Mouse (Mus musculus): ENCODE results near the gene Scube2. TPM values are rescaled to one million over a fixed set of nuclear protein-coding genes. Genes with fewer than 3 reads are reported as not detected.
A peak's percentile ranks its signal among the peaks of the same experiment; 100 is the strongest.

Scube2 gene
- 5.2 and 7.7 TPM in 2 replicates for polyA plus RNA-seq (2014; fragmentation: Nextera tagmentation; extraction: Ambion mirVana)

- H3K9me3 ChIP-seq (ENCODE audit: control insufficient read depth, low read length), result 0 out of 2 replicates have a peak, but pooled peaks cover 3% of the 10 kb centered on the region
- H3K9ac ChIP-seq (ENCODE audit: low read depth, low read length), result peak within 1 kb of the TSS; percentile 73
- peaks cover 25% of the 10 kb centered on the region for H3K27me3 ChIP-seq (replicated peaks; ENCODE audit: control insufficient read depth, insufficient read depth, low read length)
- H3K4me1 ChIP-seq (ENCODE audit: control insufficient read depth, insufficient read depth, low read length), result no peaks in the 10 kb centered on the region; the same call in 1 of the 2 replicates
- 2% methylated on average over 31 of the region's 69 CpGs for WGBS
- H3K27ac ChIP-seq (replicated peaks; ENCODE audit: low read depth, low read length), result no peak within 1 kb of the TSS
- peak; percentile 77 for ATAC-seq (ENCODE audit: low read depth)
- peak within 1 kb of the TSS; percentile 98 for H3K4me2 ChIP-seq (ENCODE audit: low read depth, low read length)
- H3K4me3 ChIP-seq (ENCODE audit: low read depth, low read length), result peak within 1 kb of the TSS; percentile 58
- peak; percentile 20 for DNase-seq (ENCODE audit: low spot score)
- no peaks in the 10 kb centered on the region for H3K36me3 ChIP-seq (ENCODE audit: control insufficient read depth, insufficient read depth, low read length)
These were observed at the start of gene Scube2 for GRCm38 (mm10) chr7:109865370-109866229. Scube2 (minus strand) TSS chr7:109865679.

GRCm38 (mm10) chr7:109906165-109906564, 40.7 kb upstream of the Scube2 start:
- DNase-seq (ENCODE audit: low spot score) (no peak), ATAC-seq (ENCODE audit: low read depth) (no peak)
- Histone ChIP-seq H3K27ac (replicated peaks; ENCODE audit: low read depth, low read length) (no peak overlapping the region), H3K4me1 (ENCODE audit: control insufficient read depth, insufficient read depth, low read length) (no peaks in the 10 kb centered on the region), H3K4me3 (ENCODE audit: low read depth, low read length) (no peak overlapping the region), H3K27me3 (replicated peaks; ENCODE audit: control insufficient read depth, insufficient read depth, low read length) (no peaks in the 10 kb centered on the region), H3K9me3 (ENCODE audit: control insufficient read depth, low read length) (no peaks in the 10 kb centered on the region), H3K9ac (ENCODE audit: low read depth, low read length) (no peak overlapping the region), H3K4me2 (ENCODE audit: low read depth, low read length) (no peak overlapping the region), H3K36me3 (ENCODE audit: control insufficient read depth, insufficient read depth, low read length) (peaks cover 89% of the 10 kb centered on the region)
- WGBS, result 96% methylated on average over 2 of the region's 2 CpGs

GRCm38 (mm10) chr7:109900921-109901320, 35.4 kb upstream of the Scube2 start:
- Histone ChIP-seq H3K27ac (replicated peaks; ENCODE audit: low read depth, low read length) (no peak overlapping the region), H3K4me3 (ENCODE audit: low read depth, low read length) (no peak overlapping the region), H3K9ac (ENCODE audit: low read depth, low read length) (no peak overlapping the region), H3K4me2 (ENCODE audit: low read depth, low read length) (no peak overlapping the region), H3K27me3 (replicated peaks; ENCODE audit: control insufficient read depth, insufficient read depth, low read length) (no peaks in the 10 kb centered on the region), H3K4me1 (ENCODE audit: control insufficient read depth, insufficient read depth, low read length) (no peaks in the 10 kb centered on the region), H3K36me3 (ENCODE audit: control insufficient read depth, insufficient read depth, low read length) (peaks cover 99% of the 10 kb centered on the region), H3K9me3 (ENCODE audit: control insufficient read depth, low read length) (no peaks in the 10 kb centered on the region)
- ATAC-seq (ENCODE audit: low read depth) (no peak), DNase-seq (ENCODE audit: low spot score) (no peak)
- WGBS, result 90% methylated on average over 9 of the region's 9 CpGs

- H3K27me3 ChIP-seq (replicated peaks; ENCODE audit: control insufficient read depth, insufficient read depth, low read length), result no peaks in the 10 kb centered on the region
- H3K4me3 ChIP-seq (ENCODE audit: low read depth, low read length), result no peak overlapping the region
- ATAC-seq (ENCODE audit: low read depth) (no peak), DNase-seq (ENCODE audit: low spot score) (no peak)
- H3K36me3 ChIP-seq (ENCODE audit: control insufficient read depth, insufficient read depth, low read length), result peaks cover 100% of the 10 kb centered on the region
- no peak overlapping the region for H3K9ac ChIP-seq (ENCODE audit: low read depth, low read length)
- H3K9me3 ChIP-seq (ENCODE audit: control insufficient read depth, low read length), result no peaks in the 10 kb centered on the region
- H3K4me1 ChIP-seq (ENCODE audit: control insufficient read depth, insufficient read depth, low read length), result no peaks in the 10 kb centered on the region
- no peak overlapping the region for H3K4me2 ChIP-seq (ENCODE audit: low read depth, low read length)
- H3K27ac ChIP-seq (replicated peaks; ENCODE audit: low read depth, low read length), result no peak overlapping the region
These were observed 33.4 kb upstream of the Scube2 start for GRCm38 (mm10) chr7:109898911-109899310.

GRCm38 (mm10) chr7:109892530-109892929, 27.1 kb upstream of the Scube2 start:
- no peaks in the 10 kb centered on the region for H3K4me1 ChIP-seq (ENCODE audit: control insufficient read depth, insufficient read depth, low read length)
- no peaks in the 10 kb centered on the region for H3K27me3 ChIP-seq (replicated peaks; ENCODE audit: control insufficient read depth, insufficient read depth, low read length)
- no peak overlapping the region for H3K4me3 ChIP-seq (ENCODE audit: low read depth, low read length)
- H3K27ac ChIP-seq (replicated peaks; ENCODE audit: low read depth, low read length), result no peak overlapping the region
- H3K36me3 ChIP-seq (ENCODE audit: control insufficient read depth, insufficient read depth, low read length), result peaks cover 70% of the 10 kb centered on the region
- peak; percentile 79 for DNase-seq (ENCODE audit: low spot score)
- H3K9ac ChIP-seq (ENCODE audit: low read depth, low read length), result no peak overlapping the region
- H3K4me2 ChIP-seq (ENCODE audit: low read depth, low read length), result no peak overlapping the region
- H3K9me3 ChIP-seq (ENCODE audit: control insufficient read depth, low read length), result 0 out of 2 replicates have a peak, but pooled peaks cover under 1% of the 10 kb centered on the region
- ATAC-seq (ENCODE audit: low read depth), result peak; percentile 46
- WGBS, result 33% methylated on average over 3 of the region's 3 CpGs

- ATAC-seq (ENCODE audit: low read depth), result peak; percentile 47; the same call in 1 of the 2 replicates
- no peak for DNase-seq (ENCODE audit: low spot score)
- H3K4me1 ChIP-seq (ENCODE audit: control insufficient read depth, insufficient read depth, low read length), result no peaks in the 10 kb centered on the region
- whole genome bisulfite sequencing, result 69% methylated on average over 4 of the region's 4 CpGs
- no peak overlapping the region for H3K27ac ChIP-seq (replicated peaks; ENCODE audit: low read depth, low read length)
- H3K4me2 ChIP-seq (ENCODE audit: low read depth, low read length), result no peak overlapping the region
- H3K27me3 ChIP-seq (replicated peaks; ENCODE audit: control insufficient read depth, insufficient read depth, low read length), result no peaks in the 10 kb centered on the region
- H3K9ac ChIP-seq (ENCODE audit: low read depth, low read length), result no peak overlapping the region
- H3K9me3 ChIP-seq (ENCODE audit: control insufficient read depth, low read length), result peaks cover 8% of the 10 kb centered on the region; the same call in 1 of the 2 replicates
- peaks cover 69% of the 10 kb centered on the region for H3K36me3 ChIP-seq (ENCODE audit: control insufficient read depth, insufficient read depth, low read length)
- no peak overlapping the region for H3K4me3 ChIP-seq (ENCODE audit: low read depth, low read length)
These were observed 26.3 kb upstream of the Scube2 start for GRCm38 (mm10) chr7:109891786-109892185.

GRCm38 (mm10) chr7:109890256-109890655, 24.8 kb upstream of the Scube2 start:
- 96% methylated on average over 2 of the region's 2 CpGs for WGBS
- no peak overlapping the region for H3K4me2 ChIP-seq (ENCODE audit: low read depth, low read length)
- H3K27ac ChIP-seq (replicated peaks; ENCODE audit: low read depth, low read length), result no peak overlapping the region
- H3K9me3 ChIP-seq (ENCODE audit: control insufficient read depth, low read length), result peaks cover 11% of the 10 kb centered on the region; the same call in 1 of the 2 replicates
- ATAC-seq (ENCODE audit: low read depth), result no peak
- H3K4me1 ChIP-seq (ENCODE audit: control insufficient read depth, insufficient read depth, low read length), result no peaks in the 10 kb centered on the region
- H3K27me3 ChIP-seq (replicated peaks; ENCODE audit: control insufficient read depth, insufficient read depth, low read length), result no peaks in the 10 kb centered on the region
- H3K9ac ChIP-seq (ENCODE audit: low read depth, low read length), result no peak overlapping the region
- no peak overlapping the region for H3K4me3 ChIP-seq (ENCODE audit: low read depth, low read length)
- peaks cover 60% of the 10 kb centered on the region for H3K36me3 ChIP-seq (ENCODE audit: control insufficient read depth, insufficient read depth, low read length)
- no peak for DNase-seq (ENCODE audit: low spot score)

GRCm38 (mm10) chr7:109889300-109889699, 23.8 kb upstream of the Scube2 start:
- Histone ChIP-seq H3K4me3 (ENCODE audit: low read depth, low read length) (no peak overlapping the region), H3K36me3 (ENCODE audit: control insufficient read depth, insufficient read depth, low read length) (peaks cover 51% of the 10 kb centered on the region), H3K27ac (replicated peaks; ENCODE audit: low read depth, low read length) (no peak overlapping the region), H3K27me3 (replicated peaks; ENCODE audit: control insufficient read depth, insufficient read depth, low read length) (no peaks in the 10 kb centered on the region), H3K9ac (ENCODE audit: low read depth, low read length) (no peak overlapping the region), H3K4me2 (ENCODE audit: low read depth, low read length) (no peak overlapping the region), H3K9me3 (ENCODE audit: control insufficient read depth, low read length) (peaks cover 11% of the 10 kb centered on the region; the same call in 1 of the 2 replicates), H3K4me1 (ENCODE audit: control insufficient read depth, insufficient read depth, low read length) (no peaks in the 10 kb centered on the region)
- WGBS, result 51% methylated on average over 5 of the region's 5 CpGs
- DNase-seq (ENCODE audit: low spot score) (no peak), ATAC-seq (ENCODE audit: low read depth) (no peak)
